Mouse (Mus musculus): ENCODE measurements at regions not wholly inside any gene's neighbourhood (a gene's known extent, or its start where the extent isn't known, plus 50 kb on each side); places are given as distances from the start of the nearest gene placed in this dataset.
A peak's percentile ranks its signal among the peaks of the same experiment; 100 is the strongest.

DNA sequence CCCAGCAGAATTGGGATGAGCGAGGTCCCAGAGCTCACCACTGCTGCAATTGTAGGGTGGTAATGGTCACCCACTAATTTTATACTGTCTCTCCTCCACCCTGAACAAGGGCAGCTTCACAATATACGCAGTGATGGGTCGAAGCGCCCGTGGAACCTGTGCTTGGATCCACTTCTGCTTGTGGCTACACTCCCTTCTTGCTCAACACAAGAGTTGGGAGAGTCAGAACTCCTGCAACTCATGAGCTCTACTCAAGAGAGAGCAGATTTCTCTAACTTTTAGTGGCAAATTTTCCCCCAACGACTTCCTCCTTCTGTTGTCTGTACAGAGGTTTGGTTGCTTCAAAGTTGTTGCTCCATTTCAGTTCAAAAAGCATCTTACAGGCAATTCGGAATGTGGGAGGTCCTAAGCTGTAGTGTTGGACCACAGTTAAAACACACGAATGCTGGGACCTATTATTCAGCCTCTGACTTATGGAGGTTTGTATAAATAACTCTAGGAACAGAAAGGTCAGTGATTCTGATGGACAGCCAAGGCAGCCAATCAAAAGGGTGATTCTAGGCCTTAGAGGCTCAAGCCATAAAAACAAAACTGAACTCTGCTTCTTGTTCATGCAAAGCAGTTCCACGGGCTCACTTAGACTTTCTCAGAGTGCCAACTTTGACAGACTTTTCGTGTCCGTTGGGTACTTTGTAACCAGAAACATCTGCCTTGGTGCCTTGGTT is 227.8 kb upstream of the Meis1 start:
- peak; percentile 6 for DNase-seq (ENCODE audit: low read depth)

DNA sequence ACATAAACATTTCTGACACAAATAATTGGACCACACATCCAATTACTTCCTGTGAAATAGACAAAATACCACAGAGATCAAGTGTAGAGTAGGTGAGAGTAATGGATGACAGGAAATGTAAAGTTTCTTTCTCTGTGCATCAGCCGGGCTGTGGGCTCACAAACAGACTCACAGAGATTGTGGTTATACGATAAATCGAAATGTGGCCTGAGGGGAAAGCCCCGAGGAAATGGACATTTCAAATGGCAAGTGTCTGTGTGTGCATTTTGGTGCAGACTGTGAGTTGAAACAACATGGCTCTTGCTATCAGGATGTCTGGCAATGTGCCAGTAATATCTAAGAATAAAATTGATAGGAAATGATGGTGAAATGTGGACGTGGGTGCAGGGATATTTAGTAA is 234.8 kb upstream of the Meis1 start:
- no peak for DNase-seq (ENCODE audit: low read depth)

DNA sequence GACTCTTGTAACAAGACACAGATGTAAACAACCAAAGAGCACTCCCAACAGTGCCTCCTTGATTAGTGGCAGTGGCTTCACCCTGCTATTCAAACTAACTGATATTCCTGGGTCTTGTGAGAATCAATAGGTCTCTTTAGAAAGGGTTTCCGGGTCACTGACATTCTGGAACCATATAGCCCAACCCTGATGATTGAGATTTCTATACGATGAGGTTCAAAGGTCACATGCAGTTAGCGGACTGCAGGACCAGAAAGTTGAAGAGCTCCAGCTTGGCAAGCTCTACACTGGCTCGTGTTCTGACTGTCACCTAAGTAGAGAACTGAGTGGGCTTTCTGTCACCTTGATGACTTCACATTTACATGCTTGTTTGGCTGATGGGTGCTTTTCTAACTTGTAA is 235.4 kb upstream of the Meis1 start:
- DNase-seq (ENCODE audit: low read depth): no peak

- no peak for DNase-seq (ENCODE audit: low read depth)
These were observed 238.8 kb upstream of the Meis1 start for GRCm38 (mm10) chr11:19257549-19257948.

GRCm38 (mm10) chr11:19262832-19263231 is 244.0 kb upstream of the Meis1 start:
- DNase-seq (ENCODE audit: low read depth): no peak

DNA sequence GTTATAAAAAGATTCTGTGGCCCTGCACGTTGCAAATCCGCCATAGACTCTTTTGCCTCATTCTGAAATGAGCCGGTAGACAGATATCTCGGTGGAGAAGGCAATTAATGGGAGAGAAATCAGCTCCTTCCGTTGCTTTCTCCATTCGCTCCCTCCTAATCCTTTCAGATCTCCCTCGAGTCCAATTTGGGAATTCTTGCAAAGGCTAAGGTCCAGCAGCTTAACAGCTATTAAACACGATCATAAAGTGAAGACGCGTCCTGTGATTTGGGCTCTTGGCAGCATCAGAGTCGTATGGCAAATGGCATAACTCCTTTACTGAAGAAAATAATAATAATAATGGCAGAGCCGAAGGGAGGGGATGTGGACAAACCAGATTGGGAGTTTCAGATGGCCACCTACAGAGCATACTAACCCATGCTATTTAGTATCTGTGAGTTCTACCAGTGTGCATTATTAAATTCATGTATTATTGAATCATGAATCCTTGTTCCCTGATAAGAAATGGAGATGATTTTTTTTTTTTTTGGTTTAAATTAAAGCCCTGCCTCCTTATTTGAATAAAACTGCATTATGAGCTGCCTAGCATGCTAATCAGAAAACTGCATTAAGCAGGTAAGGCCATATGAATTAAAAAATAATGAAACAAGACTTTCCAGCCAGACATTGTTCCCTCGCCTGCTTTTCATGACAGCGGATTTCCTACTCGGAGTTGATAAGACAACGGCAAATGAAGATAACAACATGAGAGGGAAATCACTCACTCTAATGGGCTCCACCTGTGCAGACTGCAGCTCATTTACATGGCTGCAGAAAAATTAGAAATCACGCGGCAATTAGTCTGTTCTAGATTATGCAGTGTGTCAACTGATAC is 246.2 kb upstream of the Meis1 start:
- no peak for DNase-seq (ENCODE audit: low read depth)

DNA sequence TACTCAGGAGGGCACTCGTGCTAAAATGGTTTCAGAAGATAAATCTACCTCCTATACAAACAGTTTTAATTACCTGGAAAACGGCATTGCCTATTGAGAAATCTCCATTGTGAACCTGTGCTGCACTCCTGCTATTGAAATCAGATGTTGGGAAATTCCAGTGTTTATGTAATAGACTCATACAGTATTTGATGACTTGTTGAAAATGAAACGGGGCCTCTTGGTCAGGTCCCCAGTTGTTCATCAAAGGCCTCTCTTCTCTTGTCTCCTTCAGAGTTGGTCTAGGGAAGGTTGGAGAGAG is 246.8 kb upstream of the Meis1 start:
- no peak for DNase-seq (ENCODE audit: low read depth)

DNA sequence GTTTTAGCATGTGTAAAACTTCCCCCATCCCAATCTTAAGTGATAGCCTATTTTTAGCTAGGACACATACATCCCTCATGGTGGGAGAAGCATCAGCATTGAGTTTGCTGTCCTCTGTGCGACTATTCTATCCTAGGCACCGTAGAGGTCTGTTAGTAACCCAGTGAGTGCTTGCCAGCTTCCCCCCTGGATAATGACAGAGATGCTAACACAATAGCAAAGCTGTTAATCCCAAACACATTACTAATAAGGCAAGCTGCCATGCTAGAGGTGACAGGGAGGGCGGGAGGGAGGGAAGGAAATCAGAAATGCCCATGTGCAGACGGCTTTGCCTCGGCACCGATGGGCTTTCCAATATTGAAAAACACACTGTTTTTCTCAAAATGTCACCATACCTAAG is 272.2 kb upstream of the Meis1 start:
- DNase-seq (ENCODE audit: low read depth): no peak

GRCm38 (mm10) chr11:19299411-19299810 is 280.6 kb upstream of the Meis1 start:
- DNase-seq (ENCODE audit: low read depth): no peak

DNA sequence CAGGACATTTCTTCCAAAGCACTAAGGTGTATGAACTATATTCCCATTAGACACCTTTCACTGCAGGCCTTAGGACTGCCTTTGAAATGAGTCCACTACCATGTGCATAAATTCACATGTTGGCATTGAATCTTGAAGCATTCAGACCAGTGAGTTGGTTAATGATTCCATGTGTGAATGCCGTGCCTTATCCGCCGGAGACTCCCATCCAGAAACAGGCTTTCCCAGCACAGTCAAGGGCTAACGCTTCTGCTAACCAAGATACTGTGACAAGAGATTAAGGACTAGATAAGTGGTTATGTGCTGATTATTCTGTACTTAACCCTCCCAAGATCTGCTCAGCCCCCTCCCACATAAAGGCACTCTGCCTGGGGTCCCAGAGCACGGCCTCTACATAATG is 287.9 kb upstream of the Meis1 start:
- DNase-seq (ENCODE audit: low read depth): no peak

DNA sequence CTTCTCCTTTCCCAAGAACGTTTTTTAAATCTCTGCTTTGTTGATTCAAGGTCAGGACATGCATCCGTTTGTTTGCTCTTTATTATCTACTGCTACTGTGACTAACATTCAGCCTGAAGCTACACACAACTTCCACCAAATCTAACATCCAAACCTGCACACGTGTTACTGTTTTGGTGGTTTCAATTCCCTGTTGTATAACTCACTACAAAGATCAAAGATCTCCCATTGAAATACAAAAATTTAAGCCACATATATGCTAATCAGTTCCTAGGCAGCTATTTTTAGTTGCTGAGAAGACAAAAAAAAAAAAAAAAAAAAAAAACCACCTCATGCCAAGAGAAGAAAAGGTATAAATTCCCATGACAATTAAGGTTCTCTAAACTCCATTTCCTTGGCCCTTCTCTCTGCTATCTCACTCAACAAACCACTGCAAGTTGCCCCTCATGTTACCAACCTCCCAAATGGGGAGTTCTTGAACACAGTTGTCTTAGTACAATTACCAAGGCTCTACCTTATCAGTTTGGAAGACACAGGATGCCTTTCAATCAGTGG is 312.0 kb upstream of the Meis1 start:
- DNase-seq (ENCODE audit: low read depth): no peak

DNA sequence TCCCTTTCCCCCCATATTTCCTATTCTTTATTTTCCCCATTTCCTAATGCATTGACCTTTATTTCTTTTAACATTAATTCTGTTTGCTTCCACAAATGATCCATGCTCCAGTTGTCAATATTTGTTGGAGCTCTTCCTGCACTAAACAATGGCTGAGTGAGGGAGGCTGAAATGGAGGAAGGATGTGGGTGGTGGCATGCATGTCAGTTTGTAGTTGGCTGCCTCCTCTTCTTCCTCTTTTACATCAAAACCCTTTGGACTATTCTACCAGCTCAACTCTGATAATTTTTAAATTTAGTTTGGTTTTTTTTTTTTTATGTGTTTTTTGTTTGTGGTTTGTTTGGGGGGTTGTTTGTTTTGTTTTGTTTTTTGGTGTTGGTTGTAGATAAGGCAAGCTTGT is 313.5 kb upstream of the Meis1 start:
- no peak for DNase-seq (ENCODE audit: low read depth)

GRCm38 (mm10) chr11:19332727-19333126 is 313.9 kb upstream of the Meis1 start:
- no peak for DNase-seq (ENCODE audit: low read depth)

GRCm38 (mm10) chr11:19333908-19334487 is 315.2 kb upstream of the Meis1 start:
- DNase-seq (ENCODE audit: low read depth): no peak

DNA sequence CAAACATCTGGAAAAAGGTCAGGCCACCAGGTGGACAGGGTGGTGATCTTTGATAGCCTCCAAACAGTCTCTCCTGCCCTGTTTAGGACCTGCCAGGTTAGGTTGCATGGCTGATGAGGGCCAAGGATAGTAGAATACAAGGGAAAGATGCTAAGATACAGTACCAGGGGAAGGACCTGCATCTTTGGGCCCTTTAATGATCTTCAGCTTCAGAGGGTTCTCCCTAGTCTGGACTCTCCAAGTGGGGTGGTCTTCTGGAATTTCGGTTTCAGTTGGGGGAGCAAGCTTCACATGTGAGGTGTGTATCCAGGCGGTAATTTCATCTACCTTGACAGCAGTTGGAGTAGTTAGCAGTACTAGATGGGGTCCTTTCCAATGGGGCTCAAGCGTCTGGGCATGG is 316.6 kb upstream of the Meis1 start:
- DNase-seq (ENCODE audit: low read depth): no peak

DNA sequence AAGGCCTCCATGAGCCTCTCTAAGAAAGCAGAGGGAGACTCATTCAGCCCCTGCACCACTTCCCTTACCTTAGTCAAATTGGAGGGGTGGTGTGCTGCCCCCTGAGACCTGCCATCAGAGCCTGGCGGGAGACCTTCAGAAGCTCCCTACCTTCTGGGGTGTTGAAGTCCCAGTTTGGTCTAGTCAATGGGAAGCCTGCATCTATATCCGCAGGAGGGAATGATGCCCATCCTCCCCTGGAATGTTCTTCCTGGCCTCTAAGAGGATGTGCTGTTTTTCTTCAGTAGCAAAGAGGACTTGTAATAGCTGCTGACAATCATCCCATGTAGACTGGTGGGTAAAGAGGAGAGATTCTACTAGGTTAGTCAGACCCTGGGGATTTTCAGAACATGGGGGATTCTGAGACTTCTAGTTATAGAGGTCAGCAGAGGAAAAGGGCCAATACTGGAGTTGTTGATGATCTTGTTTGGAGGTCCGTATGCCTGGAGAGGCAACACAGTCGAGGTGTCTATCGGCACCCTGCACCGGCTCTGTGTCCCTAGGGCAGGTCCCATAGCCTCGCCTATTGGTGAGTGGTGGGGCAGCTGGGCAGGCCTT is 321.0 kb upstream of the Meis1 start:
- no peak for DNase-seq (ENCODE audit: low read depth)

DNA sequence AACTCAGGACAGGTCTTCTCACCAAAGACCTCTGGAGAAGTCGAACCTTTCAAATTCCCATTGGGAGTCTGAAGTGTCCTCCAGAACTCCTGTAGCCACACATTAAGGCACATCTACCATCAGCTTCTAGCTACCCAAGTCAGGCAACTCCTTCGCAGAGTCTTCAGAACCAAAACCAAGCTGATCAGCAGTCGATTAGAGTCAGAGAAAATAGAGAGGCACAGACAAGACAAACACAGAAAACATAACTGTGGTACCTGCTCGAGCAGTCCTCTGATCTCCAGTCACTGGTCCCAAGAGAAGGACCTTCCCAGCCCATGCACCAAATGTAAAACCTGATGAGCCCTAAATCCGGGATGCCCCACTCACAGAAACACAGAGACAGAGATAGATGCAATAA is 322.1 kb upstream of the Meis1 start:
- DNase-seq (ENCODE audit: low read depth): no peak

DNA sequence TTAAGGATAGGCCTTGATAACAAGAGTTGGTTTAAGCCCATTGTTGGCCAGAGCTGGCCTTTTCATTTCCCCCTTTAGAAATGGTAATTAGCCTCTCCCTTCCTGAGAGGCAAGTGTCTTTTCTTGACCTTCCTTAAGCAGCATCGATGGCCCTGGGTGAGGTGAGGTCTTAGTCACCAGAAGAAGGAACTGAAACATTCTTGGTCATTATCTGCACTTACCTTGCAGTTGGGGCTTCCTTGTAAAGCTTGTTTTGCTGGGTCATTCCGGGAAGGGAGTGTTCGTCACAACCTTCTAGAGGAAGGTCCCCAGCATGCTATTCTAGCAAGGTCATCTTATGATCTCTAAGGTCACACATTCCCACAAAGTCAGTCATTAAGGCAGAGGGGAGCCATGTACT is 322.6 kb upstream of the Meis1 start:
- no peak for DNase-seq (ENCODE audit: low read depth)

DNA sequence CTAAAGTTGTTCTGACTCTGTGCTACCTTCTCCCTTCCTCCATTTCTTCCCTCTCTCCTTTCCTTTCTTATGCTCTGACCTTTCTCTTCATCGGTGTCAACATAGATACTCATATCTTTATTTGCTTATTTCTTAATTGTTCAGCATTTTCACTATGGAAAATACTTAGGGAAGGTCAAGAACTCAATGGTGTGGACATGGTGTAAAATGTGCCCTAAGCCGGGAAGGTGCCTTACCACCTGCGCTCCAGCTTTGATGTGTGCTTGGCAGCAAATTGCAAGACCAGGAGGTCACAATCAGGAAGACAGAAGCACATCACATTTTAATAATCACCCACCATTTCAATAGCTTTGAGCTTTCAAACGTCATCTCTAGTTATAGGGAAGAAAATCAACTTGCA is 324.0 kb upstream of the Meis1 start:
- no peak for DNase-seq (ENCODE audit: low read depth)

- no peak for DNase-seq (ENCODE audit: low read depth)
These were observed 327.6 kb upstream of the Meis1 start for GRCm38 (mm10) chr11:19346276-19346826.

DNA sequence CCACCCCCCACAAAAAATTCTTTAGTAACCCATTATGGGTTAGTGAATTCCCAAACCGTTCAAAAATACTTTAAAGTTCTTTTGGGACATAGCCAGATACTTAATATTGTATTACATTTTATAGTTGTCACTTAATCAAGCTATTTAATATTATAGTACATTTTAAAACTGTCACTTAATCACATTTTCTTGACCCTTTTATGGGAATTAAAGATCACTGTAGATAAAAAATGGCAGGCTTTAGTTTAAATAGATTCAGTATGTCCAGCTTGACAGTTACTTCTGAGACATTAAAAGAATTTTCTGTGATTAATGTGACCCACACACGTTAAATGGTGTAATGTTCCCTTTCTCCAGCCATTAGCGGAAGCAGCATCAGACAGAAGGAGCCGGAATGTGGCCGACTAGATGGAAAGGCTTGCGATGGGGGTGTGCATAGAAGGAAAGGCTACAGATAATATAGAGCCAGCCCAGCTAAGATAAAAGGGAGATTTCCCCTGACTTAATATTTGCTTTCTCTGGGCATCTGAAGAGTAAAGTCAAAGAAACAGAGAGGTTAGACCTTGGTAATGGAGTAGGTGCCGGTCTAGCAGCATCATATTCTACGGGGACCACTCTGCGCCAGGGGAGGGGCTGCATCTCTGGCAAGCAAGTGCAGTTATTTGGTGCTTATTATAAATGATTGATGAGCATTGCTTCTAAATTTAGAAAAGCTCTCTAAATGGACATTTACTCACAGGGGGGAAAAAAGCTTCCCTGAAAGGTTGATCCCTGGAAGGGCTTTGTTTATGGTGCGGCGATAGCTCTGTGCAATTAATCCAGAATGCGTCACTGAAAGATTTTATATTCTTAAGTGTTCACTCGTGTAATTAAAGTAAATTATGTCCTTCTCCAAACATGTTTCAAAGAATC is 331.8 kb upstream of the Meis1 start:
- no peak for DNase-seq (ENCODE audit: low read depth)
